Mouse (Mus musculus): ENCODE measurements around the gene Naa80. TPM values are rescaled to one million over a fixed set of nuclear protein-coding genes. Genes with fewer than 3 reads are reported as not detected.
A peak's percentile ranks its signal among the peaks of the same experiment; 100 is the strongest.

The Naa80 gene
- polyA plus RNA-seq, 1 experiment from 2014 or later: 13.9 TPM

DNA sequence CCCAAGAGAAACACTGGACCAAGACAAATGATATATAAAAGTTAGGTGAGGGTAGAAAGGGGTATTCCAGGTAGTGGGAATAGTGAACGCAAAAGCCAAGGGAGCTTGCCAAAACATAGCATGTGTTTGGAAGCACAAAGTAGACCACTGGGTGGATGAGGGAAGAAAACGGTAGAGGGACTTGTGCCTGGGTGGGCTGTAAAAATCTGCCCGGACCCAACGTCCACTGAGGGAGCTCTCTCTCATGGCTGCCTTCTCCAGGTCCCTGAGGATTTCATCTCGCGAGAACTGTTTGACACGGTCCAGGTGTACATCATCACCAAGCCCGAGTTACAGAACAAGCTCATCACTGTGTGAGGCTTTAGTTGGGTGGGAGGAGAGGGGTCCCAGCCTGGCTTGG lies 36.0 kb upstream of the Naa80 start:
- H3K4me1 ChIP-seq: peaks cover 32% of the 10 kb centered on the region
- 40% methylated on average over 8 of the region's 8 CpGs for WGBS
- no peaks in the 10 kb centered on the region for H3K9me3 ChIP-seq
- H3K4me2 ChIP-seq: peak overlapping the region; percentile 97
- H3K27ac ChIP-seq (replicated peaks): no peak overlapping the region
- peak overlapping the region; percentile 93 for H3K9ac ChIP-seq
- peaks cover 5% of the 10 kb centered on the region; the same call in 1 of the 2 replicates for H3K27me3 ChIP-seq (replicated peaks)
- peaks cover 49% of the 10 kb centered on the region for H3K36me3 ChIP-seq
- H3K4me3 ChIP-seq: peak overlapping the region; percentile 74
- no peak for ATAC-seq (ENCODE audit: extremely low read depth, insufficient number of reproducible peaks, low FRiP score, low TSS enrichment)

DNA sequence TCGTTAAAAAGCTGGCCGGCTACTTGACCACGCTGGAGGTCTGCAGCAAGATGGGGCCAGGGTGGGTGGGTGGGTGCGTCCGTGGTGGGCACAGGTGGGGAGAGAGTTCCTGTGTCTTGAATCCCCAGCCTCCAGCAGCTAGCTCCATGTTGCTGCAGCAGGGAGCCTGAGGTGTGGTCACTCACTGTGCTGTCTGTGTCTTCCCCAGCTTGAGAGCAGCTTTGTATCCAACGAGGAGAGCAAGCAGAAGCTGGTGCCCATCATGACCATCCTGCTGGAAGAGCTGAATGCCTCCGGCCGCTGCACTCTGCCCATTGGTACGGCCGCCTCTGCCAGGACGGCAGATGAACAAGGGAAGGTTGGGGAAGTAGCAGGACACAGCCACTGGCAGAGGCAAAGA lies 35.4 kb upstream of the Naa80 start:
- Histone ChIP-seq H3K9me3 (no peaks in the 10 kb centered on the region), H3K4me3 (0 out of 2 replicates have a peak overlapping the region, but pooled peaks have one; percentile 74), H3K27ac (replicated peaks) (no peak overlapping the region), H3K9ac (peak overlapping the region; percentile 93), H3K4me2 (peak overlapping the region; percentile 97; the same call in 1 of the 2 replicates), H3K27me3 (replicated peaks) (peaks cover 10% of the 10 kb centered on the region; the same call in 1 of the 2 replicates), H3K4me1 (peaks cover 32% of the 10 kb centered on the region), H3K36me3 (peaks cover 43% of the 10 kb centered on the region)
- WGBS: 83% methylated on average over 11 of the region's 11 CpGs
- no peak for ATAC-seq (ENCODE audit: extremely low read depth, insufficient number of reproducible peaks, low FRiP score, low TSS enrichment)

DNA sequence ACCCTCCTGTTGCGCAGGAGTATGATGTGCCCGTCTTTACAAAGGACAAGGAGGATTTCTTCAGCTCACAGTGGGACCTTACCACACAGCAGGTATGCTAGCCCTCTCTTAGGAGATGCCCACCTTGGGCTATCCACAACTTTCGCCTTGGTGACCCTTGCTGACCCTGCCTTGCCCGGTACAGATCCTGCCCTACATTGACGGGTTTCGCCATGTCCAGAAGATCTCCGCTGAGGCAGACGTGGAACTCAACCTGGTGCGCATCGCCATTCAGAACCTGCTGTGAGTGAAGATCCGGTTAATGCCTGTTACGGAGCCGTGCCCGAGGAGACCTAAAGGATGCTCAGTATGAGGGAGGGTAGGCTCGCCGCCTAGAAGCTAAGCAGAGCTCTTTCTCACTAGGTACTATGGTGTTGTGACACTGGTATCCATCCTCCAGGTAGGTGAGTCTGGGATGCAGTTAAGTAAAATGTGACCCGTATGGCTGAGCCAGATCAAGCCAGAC lies 34.4 kb upstream of the Naa80 start:
- no peak overlapping the region for H3K4me2 ChIP-seq
- H3K9me3 ChIP-seq: no peaks in the 10 kb centered on the region
- WGBS: 93% methylated on average over 17 of the region's 17 CpGs
- H3K36me3 ChIP-seq: peaks cover 34% of the 10 kb centered on the region
- peaks cover 20% of the 10 kb centered on the region for H3K27me3 ChIP-seq (replicated peaks)
- H3K27ac ChIP-seq (replicated peaks): no peak overlapping the region
- H3K4me1 ChIP-seq: peaks cover 32% of the 10 kb centered on the region
- ATAC-seq (ENCODE audit: extremely low read depth, insufficient number of reproducible peaks, low FRiP score, low TSS enrichment): no peak
- no peak overlapping the region for H3K9ac ChIP-seq
- no peak overlapping the region for H3K4me3 ChIP-seq

DNA sequence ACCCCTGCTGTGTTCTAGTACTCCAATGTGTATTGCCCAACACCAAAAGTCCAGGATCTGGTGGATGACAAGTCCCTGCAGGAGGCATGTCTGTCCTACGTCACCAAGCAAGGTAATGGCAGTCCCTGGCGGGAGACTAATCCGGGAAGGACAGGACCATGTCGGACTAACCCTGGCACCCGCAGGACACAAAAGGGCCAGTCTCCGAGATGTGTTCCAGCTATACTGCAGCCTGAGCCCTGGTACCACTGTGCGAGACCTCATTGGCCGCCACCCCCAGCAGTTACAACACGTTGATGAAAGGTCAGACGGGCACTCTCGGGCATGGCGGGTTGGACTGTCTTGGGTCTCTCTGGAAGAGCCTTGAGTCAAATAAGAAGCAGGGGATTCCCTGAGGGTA lies 34.0 kb upstream of the Naa80 start:
- no peak overlapping the region for H3K27ac ChIP-seq (replicated peaks)
- H3K4me1 ChIP-seq: peaks cover 32% of the 10 kb centered on the region
- 89% methylated on average over 12 of the region's 12 CpGs for WGBS
- H3K36me3 ChIP-seq: peaks cover 29% of the 10 kb centered on the region
- no peak overlapping the region for H3K4me2 ChIP-seq
- no peak overlapping the region for H3K4me3 ChIP-seq
- no peak overlapping the region for H3K9ac ChIP-seq
- no peak for ATAC-seq (ENCODE audit: extremely low read depth, insufficient number of reproducible peaks, low FRiP score, low TSS enrichment)
- peaks cover 25% of the 10 kb centered on the region for H3K27me3 ChIP-seq (replicated peaks)
- H3K9me3 ChIP-seq: no peaks in the 10 kb centered on the region

GRCm38 (mm10) chr9:107545199-107545598 lies 33.5 kb upstream of the Naa80 start:
- Histone ChIP-seq H3K4me3 (no peak overlapping the region), H3K36me3 (peaks cover 24% of the 10 kb centered on the region), H3K4me2 (no peak overlapping the region), H3K9ac (no peak overlapping the region), H3K9me3 (no peaks in the 10 kb centered on the region), H3K4me1 (peaks cover 32% of the 10 kb centered on the region), H3K27ac (replicated peaks) (no peak overlapping the region), H3K27me3 (replicated peaks) (peaks cover 29% of the 10 kb centered on the region)
- 78% methylated on average over 10 of the region's 10 CpGs for WGBS
- no peak for ATAC-seq (ENCODE audit: extremely low read depth, insufficient number of reproducible peaks, low FRiP score, low TSS enrichment)

- Histone ChIP-seq H3K27ac (replicated peaks) (no peak overlapping the region), H3K4me1 (peaks cover 33% of the 10 kb centered on the region)
- ATAC-seq (ENCODE audit: extremely low read depth, insufficient number of reproducible peaks, low FRiP score, low TSS enrichment): no peak
Observed at GRCm38 (mm10) chr9:107545602-107546001, 33.1 kb upstream of the Naa80 start.

GRCm38 (mm10) chr9:107547026-107547425 lies 31.7 kb upstream of the Naa80 start, which contains the start of gene Zmynd10:
Gene Zmynd10 (plus strand): TSS chr9:107547298.
- H3K4me2 ChIP-seq: peak within 1 kb of the TSS; percentile 61
- H3K27me3 ChIP-seq (replicated peaks): peaks cover 39% of the 10 kb centered on the region
- ATAC-seq (ENCODE audit: extremely low read depth, insufficient number of reproducible peaks, low FRiP score, low TSS enrichment): no peak
- H3K4me3 ChIP-seq: peak within 1 kb of the TSS; percentile 20
- H3K9ac ChIP-seq: peak within 1 kb of the TSS; percentile 63
- 5% methylated on average over 20 of the region's 20 CpGs for WGBS
- H3K4me1 ChIP-seq: peaks cover 38% of the 10 kb centered on the region
- peaks cover 23% of the 10 kb centered on the region for H3K36me3 ChIP-seq
- H3K9me3 ChIP-seq: no peaks in the 10 kb centered on the region
- 0 out of 2 replicates have a peak within 1 kb of the TSS, but pooled peaks have one; percentile 12 for H3K27ac ChIP-seq (replicated peaks)

More at GRCm38 (mm10) chr9:107545602-107546001, 33.1 kb upstream of the Naa80 start:
- H3K9me3 ChIP-seq: no peaks in the 10 kb centered on the region
- peaks cover 33% of the 10 kb centered on the region for H3K27me3 ChIP-seq (replicated peaks)
- H3K36me3 ChIP-seq: peaks cover 23% of the 10 kb centered on the region
- no peak overlapping the region for H3K4me3 ChIP-seq
- no peak overlapping the region for H3K9ac ChIP-seq
- H3K4me2 ChIP-seq: no peak overlapping the region
- 8% methylated on average over 3 of the region's 3 CpGs for WGBS

GRCm38 (mm10) chr9:107547957-107548356 lies 30.7 kb upstream of the Naa80 start:
- no peak for ATAC-seq (ENCODE audit: extremely low read depth, insufficient number of reproducible peaks, low FRiP score, low TSS enrichment)
- Histone ChIP-seq H3K4me3 (no peak overlapping the region), H3K9me3 (no peaks in the 10 kb centered on the region), H3K4me2 (no peak overlapping the region), H3K4me1 (peaks cover 39% of the 10 kb centered on the region), H3K36me3 (peaks cover 23% of the 10 kb centered on the region), H3K27me3 (replicated peaks) (peaks cover 45% of the 10 kb centered on the region), H3K9ac (no peak overlapping the region), H3K27ac (replicated peaks) (no peak overlapping the region)
- 74% methylated on average over 5 of the region's 5 CpGs for WGBS

DNA sequence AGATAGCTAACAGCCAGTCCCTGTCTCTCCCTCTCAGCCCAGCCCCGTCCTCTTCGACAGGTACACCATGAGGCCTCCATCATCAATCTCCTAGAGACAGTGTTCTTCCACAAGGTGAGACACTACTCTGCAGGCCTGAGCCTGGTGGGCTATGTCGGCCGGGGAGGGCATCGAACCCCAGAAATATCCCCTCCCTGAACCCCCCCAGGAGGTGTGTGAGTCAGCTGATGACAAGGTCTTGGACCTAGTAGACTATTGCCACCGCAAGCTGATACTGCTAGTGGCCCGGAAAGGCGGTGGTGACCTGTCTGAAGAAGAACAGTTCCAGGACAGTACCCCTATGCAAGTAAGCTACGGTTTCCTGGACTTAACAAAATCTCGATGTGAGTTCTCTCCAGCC lies 29.9 kb upstream of the Naa80 start:
- Histone ChIP-seq H3K36me3 (peaks cover 17% of the 10 kb centered on the region), H3K4me1 (peaks cover 46% of the 10 kb centered on the region), H3K27ac (replicated peaks) (no peak overlapping the region), H3K9ac (no peak overlapping the region), H3K9me3 (no peaks in the 10 kb centered on the region), H3K27me3 (replicated peaks) (peaks cover 46% of the 10 kb centered on the region), H3K4me3 (no peak overlapping the region), H3K4me2 (no peak overlapping the region)
- ATAC-seq (ENCODE audit: extremely low read depth, insufficient number of reproducible peaks, low FRiP score, low TSS enrichment): no peak
- WGBS: 82% methylated on average over 10 of the region's 10 CpGs

DNA sequence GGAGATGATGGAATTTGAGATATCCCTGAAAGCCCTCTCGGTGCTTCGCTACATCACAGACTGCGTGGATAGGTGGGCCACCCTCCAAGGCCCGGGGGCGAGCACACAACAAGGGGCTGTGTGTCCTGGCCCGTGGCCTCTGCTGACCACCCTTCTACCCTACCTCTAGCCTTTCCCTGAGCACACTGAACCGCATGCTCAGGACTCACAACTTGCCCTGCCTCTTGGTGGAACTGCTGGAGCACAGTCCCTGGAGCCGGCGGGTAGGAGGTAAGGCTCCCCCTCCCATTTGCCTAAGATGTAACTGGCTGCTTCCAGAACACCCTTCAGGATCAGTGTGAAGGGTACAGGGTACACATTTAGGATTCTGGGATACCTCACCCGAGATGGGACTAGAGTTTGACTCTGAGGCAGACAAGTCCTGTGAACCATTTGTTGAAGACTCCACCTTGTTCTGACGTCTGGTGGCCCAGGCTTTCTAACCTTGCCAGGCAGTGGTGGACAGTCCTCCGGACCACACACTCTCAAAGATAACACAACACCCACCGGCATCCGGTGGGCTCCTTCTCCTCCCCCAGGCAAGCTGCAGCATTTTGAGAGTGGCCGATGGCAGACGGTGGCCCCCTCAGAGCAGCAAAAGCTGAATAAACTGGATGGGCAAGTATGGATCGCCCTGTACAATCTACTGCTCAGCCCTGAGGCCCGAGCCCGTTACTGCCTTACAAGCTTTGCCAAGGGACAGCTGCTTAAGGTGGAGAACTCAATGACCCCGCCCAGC lies 29.2 kb upstream of the Naa80 start:
- peaks cover 10% of the 10 kb centered on the region for H3K36me3 ChIP-seq
- WGBS: 80% methylated on average over 20 of the region's 20 CpGs
- no peak overlapping the region for H3K4me3 ChIP-seq
- H3K27ac ChIP-seq (replicated peaks): no peak overlapping the region
- no peak overlapping the region for H3K9ac ChIP-seq
- peaks cover 46% of the 10 kb centered on the region for H3K27me3 ChIP-seq (replicated peaks)
- H3K9me3 ChIP-seq: no peaks in the 10 kb centered on the region
- no peak overlapping the region for H3K4me2 ChIP-seq
- H3K4me1 ChIP-seq: peaks cover 48% of the 10 kb centered on the region
- no peak for ATAC-seq (ENCODE audit: extremely low read depth, insufficient number of reproducible peaks, low FRiP score, low TSS enrichment)

- Histone ChIP-seq H3K27ac (replicated peaks) (peak overlapping the region; percentile 51; the same call in 1 of the 2 replicates), H3K36me3 (no peaks in the 10 kb centered on the region), H3K4me3 (peak overlapping the region; percentile 58), H3K4me2 (peak overlapping the region; percentile 96), H3K4me1 (peaks cover 50% of the 10 kb centered on the region), H3K9ac (peak overlapping the region; percentile 83), H3K27me3 (replicated peaks) (peaks cover 46% of the 10 kb centered on the region), H3K9me3 (no peaks in the 10 kb centered on the region)
- 35% methylated on average over 23 of the region's 23 CpGs for WGBS
- no peak for ATAC-seq (ENCODE audit: extremely low read depth, insufficient number of reproducible peaks, low FRiP score, low TSS enrichment)
Observed at GRCm38 (mm10) chr9:107550491-107551116, 28.1 kb upstream of the Naa80 start.

Measured in heart, embryonic 13.5 days (tissue).